Mouse (Mus musculus) liver, adult 2 months (tissue): ENCODE data around the gene Usp4. TPM values are rescaled to one million over a fixed set of nuclear protein-coding genes. Genes with fewer than 3 reads are reported as not detected.

ENCODE experiments used
- DNase-seq: peaks from one replicate; pipeline ENCODE4 v3.0.0-alpha.2; 2011; ENCODE audit warnings: low read depth, low spot score; ENCODE audit errors: extremely low read depth
- H3K27ac ChIP-seq: fragments of 200-500 bp; replicated peaks from 2 replicates; pipeline ENCODE4 v1.5.1; 2012; ENCODE audit warnings: low read depth, mild to moderate bottlenecking, control low read depth, inconsistent platforms, low read length; ENCODE audit not compliant: insufficient read depth
- H3K27me3 ChIP-seq: fragments of 200-500 bp; 2 replicates; pipeline ENCODE4 v1.6.1; 2012; ENCODE audit warnings: mild to moderate bottlenecking, moderate library complexity, low read length, inconsistent platforms; ENCODE audit not compliant: control insufficient read depth, insufficient read depth
- H3K36me3 ChIP-seq: fragments of 200-500 bp; 2 replicates; pipeline ENCODE4 v1.6.1; 2012; ENCODE audit warnings: low read length, inconsistent platforms; ENCODE audit not compliant: control insufficient read depth, insufficient read depth
- H3K4me1 ChIP-seq: fragments of 200-500 bp; 2 replicates; pipeline ENCODE4 v1.6.1; 2011; ENCODE audit warnings: low read length; ENCODE audit not compliant: control insufficient read depth, insufficient read depth
- H3K4me3 ChIP-seq: fragments of 200-500 bp; 2 replicates; pipeline ENCODE4 v1.5.1; 2011; ENCODE audit warnings: low read depth, mild to moderate bottlenecking, control low read depth, low read length, moderate library complexity; ENCODE audit not compliant: insufficient read depth
- H3K79me2 ChIP-seq: fragments of 200-500 bp; 2 replicates; pipeline ENCODE4 v1.6.1; 2012; ENCODE audit warnings: inconsistent platforms, mild to moderate bottlenecking, low read length, moderate library complexity; ENCODE audit not compliant: control insufficient read depth, insufficient read depth
- H3K9ac ChIP-seq: fragments of 200-500 bp; 2 replicates; pipeline ENCODE4 v1.6.1; 2012; ENCODE audit warnings: low read depth, mild to moderate bottlenecking, control low read depth, inconsistent platforms, low read length
- CTCF ChIP-seq: fragments of 200-500 bp; IDR thresholded peaks from 2 replicates; pipeline ENCODE4 v1.5.1; 2011; ENCODE audit warnings: low read depth, low read length, control low read depth
- POLR2A ChIP-seq: fragments of 200-500 bp; IDR thresholded peaks from 2 replicates; pipeline ENCODE4 v1.6.1; 2011; ENCODE audit warnings: low read length, control low read depth; ENCODE audit not compliant: insufficient read depth; ENCODE audit errors: extremely low read depth
- WGBS: fragments of 180-500 bp; shearing (Covaris S2); methylation state at CpG from one replicate; pipeline ENCODE4 v1.1.7; 2018; 5-methylcytosine and 5-hydroxymethylcytosine counted together
- polyA plus RNA-seq: library from polyadenylated mRNA; depleted of rRNA; stranded (reverse); fragments of >200 nt; gene quantifications from 2 replicates; pipeline ENCODE4 v1.2.3, GENCODE M21; 2012
- total RNA-seq: library from RNA; depleted of rRNA; stranded (reverse); fragments of >200 nt; gene quantifications from 2 replicates; pipeline ENCODE4 v1.2.3, GENCODE M21; 2014

The Usp4 gene
- total and polyA plus RNA-seq, 2 experiments = 62.0 to 65.2 TPM

GRCm38 (mm10) chr9:108324784-108325183, 22.9 kb upstream of the Usp4 start:
- Histone ChIP-seq H3K79me2 (peaks cover 41% of the 10 kb centered on the region; the same call in 1 of the 2 replicates), H3K27ac (no peak overlapping the region), H3K27me3 (no peaks in the 10 kb centered on the region), H3K9ac (no peak overlapping the region), H3K4me1 (peaks cover 16% of the 10 kb centered on the region), H3K36me3 (peaks cover 21% of the 10 kb centered on the region), H3K4me3 (no peak overlapping the region)
- TF ChIP-seq CTCF (no peak), POLR2A (no peak)
- 93% methylated on average over 1 of the region's 1 CpGs for WGBS
- no peak for DNase-seq

- Histone ChIP-seq H3K9ac (no peak overlapping the region), H3K4me3 (no peak overlapping the region), H3K27me3 (no peaks in the 10 kb centered on the region), H3K4me1 (peaks cover 11% of the 10 kb centered on the region), H3K27ac (0 out of 2 replicates have a peak overlapping the region, but pooled peaks have one; percentile 47), H3K36me3 (peaks cover 28% of the 10 kb centered on the region), H3K79me2 (peaks cover 37% of the 10 kb centered on the region; the same call in 1 of the 2 replicates)
- peak; percentile 72 for DNase-seq
- no peak for TF ChIP-seq CTCF
- no peak for TF ChIP-seq POLR2A
- 25% methylated on average over 2 of the region's 2 CpGs for WGBS
These were observed 21.8 kb upstream of the Usp4 start for GRCm38 (mm10) chr9:108325811-108326210.

- peaks cover 31% of the 10 kb centered on the region for H3K36me3 ChIP-seq
- no peak overlapping the region for H3K9ac ChIP-seq
- H3K27me3 ChIP-seq = no peaks in the 10 kb centered on the region
- DNase-seq = no peak
- H3K4me3 ChIP-seq = no peak overlapping the region
- peak overlapping the region; percentile 30 for H3K27ac ChIP-seq
- H3K79me2 ChIP-seq = peaks cover 7% of the 10 kb centered on the region; the same call in 1 of the 2 replicates
- 78% methylated on average over 10 of the region's 10 CpGs for WGBS
- H3K4me1 ChIP-seq = peaks cover 5% of the 10 kb centered on the region
- no peak for TF ChIP-seq CTCF
These were observed 9.7 kb upstream of the Usp4 start for GRCm38 (mm10) chr9:108337848-108338550.

GRCm38 (mm10) chr9:108338551-108338885, 9.1 kb upstream of the Usp4 start:
- Histone ChIP-seq H3K36me3 (peaks cover 28% of the 10 kb centered on the region), H3K9ac (no peak overlapping the region), H3K4me1 (peaks cover 11% of the 10 kb centered on the region), H3K27me3 (no peaks in the 10 kb centered on the region), H3K79me2 (peaks cover 4% of the 10 kb centered on the region; the same call in 1 of the 2 replicates), H3K27ac (peak overlapping the region; percentile 30), H3K4me3 (no peak overlapping the region)
- 43% methylated on average over 6 of the region's 6 CpGs for WGBS
- TF ChIP-seq POLR2A (no peak), CTCF (no peak)
- DNase-seq = no peak

GRCm38 (mm10) chr9:108338886-108339781, 8.5 kb upstream of the Usp4 start, which contains the start of gene Gpx1:
Gene Gpx1, plus strand, starts transcription at chr9:108338903.
- Histone ChIP-seq H3K79me2 (0 out of 2 replicates have a peak, but pooled peaks cover 4% of the 10 kb centered on the region), H3K27me3 (no peaks in the 10 kb centered on the region), H3K4me3 (peak within 1 kb of the TSS; percentile 86), H3K4me1 (peaks cover 16% of the 10 kb centered on the region), H3K9ac (peak within 1 kb of the TSS; percentile 93), H3K36me3 (peaks cover 24% of the 10 kb centered on the region), H3K27ac (peak within 1 kb of the TSS; percentile 99)
- WGBS = under 1% methylated on average over 49 of the region's 49 CpGs
- no peak for TF ChIP-seq CTCF
- peak; percentile 99 for TF ChIP-seq POLR2A
- peak; percentile 92 for DNase-seq
